Mouse (Mus musculus): Measurements from ENCODE around the gene Kcnab3.

Kcnab3 gene

DNA sequence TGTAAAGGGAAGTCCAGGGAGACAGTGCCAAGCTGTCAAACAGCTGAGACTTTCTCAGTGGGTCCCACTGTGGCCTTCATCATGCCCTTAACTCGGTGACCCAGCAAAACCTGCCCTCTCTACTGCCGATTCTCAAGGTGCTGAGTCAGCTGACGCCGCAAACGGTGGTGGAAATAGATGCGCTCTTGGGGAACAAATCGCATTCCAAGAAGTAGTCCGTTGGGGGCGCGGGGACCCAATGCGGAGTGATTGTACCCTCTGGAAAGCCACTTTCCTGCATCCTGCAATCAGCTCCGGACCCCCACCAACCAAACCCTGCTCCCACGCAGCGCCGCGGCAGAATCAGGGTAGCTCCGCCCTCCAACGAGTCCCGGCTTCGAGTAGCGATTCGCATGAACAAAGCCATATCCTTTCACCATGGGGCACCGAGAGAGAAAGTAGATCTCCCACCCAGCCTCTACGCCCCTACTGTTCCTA, 5.9 kb downstream of the Kcnab3 start:
- peak; percentile 80 for DNase-seq (ENCODE audit: low read depth, low spot score)

DNA sequence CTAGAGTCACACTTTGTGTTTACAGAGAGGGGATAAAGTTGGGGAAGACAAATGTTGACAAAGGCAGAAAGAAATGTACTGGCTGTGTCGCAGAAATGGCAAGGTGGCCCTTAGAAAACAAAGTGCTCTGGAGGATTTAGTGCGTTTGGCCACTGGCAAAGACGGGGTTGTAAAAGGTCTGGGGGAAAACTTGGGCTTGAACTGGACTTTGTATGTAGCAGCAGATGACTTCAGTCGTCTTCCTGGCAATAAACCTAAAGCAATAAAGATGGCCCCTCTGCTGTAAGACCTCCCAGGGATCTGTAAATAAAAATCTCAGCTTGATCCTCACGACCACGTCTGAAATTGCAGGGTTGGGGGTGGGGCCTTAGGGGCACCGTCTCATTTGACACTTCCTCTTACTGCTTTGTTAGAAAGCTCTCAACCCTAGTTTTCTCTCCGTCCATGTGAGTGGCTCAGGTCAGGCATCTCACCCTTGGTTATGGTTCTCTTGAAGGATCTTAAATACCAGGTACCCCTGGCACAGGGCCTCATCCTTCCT, 6.7 kb downstream of the Kcnab3 start:
- DNase-seq (ENCODE audit: low read depth, low spot score), result no peak

DNA sequence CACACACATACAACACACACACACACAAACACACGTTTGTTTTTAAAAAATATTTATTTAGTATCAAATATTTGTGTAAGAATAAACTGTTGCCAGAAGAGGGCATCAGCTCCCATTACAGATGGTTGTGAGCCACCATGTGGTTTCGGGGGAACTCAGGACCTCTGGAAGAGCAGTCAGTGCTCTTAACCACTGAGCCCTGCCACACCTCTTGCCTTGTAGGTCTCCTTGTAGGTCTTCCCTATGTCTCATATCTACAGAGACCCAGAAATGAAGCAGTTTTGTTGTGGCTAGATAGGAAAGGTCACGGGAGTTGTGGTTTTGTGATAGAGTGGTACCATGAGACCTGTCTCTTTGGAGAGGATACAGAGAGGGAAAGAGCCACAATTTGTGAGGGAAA, 7.9 kb downstream of the Kcnab3 start:
- DNase-seq (ENCODE audit: low read depth, low spot score), result peak; percentile 40

GRCm38 (mm10) chr11:69334796-69335195, 8.7 kb downstream of the Kcnab3 start:
- DNase-seq (ENCODE audit: low read depth, low spot score), result no peak

DNA sequence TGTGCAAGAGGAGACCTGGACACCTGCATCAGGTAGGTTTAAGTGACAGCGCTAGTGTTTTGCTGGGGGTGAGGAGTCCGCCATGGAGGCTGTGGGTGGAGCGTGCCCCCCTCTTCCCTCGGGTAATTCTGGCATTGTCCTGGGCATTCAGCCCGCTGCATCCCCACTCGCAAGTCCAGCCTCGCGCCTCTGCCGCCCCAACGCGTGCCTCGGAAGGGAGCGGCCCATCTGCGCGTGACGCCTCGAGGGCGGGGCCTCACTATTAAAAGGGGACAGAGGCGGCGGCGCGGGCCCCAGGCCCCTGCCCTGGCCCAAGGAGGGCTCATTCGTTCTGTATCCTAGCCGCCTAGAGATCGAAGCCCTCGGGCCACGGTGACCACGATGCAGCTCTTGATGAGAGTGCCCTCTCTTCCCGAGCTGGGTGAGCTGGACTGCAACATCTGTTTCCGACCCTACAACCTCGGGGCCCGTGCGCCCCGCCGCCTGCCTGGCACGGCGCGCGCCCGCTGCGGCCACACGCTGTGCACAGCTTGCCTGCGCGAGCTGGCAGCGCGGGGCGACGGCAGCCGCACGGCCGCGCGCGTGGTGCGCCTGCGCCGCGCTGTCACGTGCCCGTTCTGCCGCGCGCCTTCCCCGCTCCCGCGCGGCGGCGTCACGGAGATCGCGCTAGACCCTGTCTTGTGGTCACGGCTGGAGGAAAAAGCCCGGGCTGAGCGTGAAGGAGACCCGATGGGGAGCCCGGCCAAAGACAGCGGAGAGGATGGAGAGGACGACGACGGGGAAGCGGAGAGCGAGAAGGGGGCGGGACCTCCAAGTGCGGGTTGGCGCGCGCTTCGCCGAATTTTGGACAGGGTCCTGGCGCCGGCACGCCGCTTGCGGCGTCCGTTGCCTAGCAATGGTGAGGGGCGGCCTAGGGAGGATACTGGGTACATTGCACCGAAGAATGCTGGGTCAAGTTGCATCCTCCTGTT, 14.4 kb downstream of the Kcnab3 start, which contains the start of gene Rnf227:
Gene Rnf227, plus strand, starts transcription at position 301 of the 971 bp plus-strand sequence.
- DNase-seq (ENCODE audit: low read depth, low spot score), result peak; percentile 86

- DNase-seq (ENCODE audit: low read depth, low spot score), result no peak
Observed at GRCm38 (mm10) chr11:69346441-69346840, 20.4 kb downstream of the Kcnab3 start.

DNA sequence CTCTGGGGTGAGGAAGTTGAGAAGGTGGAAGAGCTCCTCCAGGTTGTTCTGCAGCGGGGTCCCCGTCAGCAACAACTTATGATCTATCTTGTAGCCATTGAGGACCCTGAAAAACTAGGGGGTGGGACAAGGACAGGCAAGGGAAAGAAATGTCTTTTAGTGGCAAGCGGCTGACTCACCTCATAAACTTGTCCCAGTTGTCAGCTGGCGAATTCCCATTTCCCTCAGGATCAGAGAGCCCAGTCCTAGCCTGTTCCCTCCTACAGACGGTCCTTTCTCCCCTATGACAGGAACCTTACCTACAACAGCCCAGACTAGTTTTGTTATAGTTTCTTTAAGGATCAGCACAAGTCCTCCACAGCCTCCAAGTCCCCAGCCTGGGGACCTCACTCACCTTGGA, 30.5 kb downstream of the Kcnab3 start:
- DNase-seq (ENCODE audit: low read depth, low spot score), result no peak

DNA sequence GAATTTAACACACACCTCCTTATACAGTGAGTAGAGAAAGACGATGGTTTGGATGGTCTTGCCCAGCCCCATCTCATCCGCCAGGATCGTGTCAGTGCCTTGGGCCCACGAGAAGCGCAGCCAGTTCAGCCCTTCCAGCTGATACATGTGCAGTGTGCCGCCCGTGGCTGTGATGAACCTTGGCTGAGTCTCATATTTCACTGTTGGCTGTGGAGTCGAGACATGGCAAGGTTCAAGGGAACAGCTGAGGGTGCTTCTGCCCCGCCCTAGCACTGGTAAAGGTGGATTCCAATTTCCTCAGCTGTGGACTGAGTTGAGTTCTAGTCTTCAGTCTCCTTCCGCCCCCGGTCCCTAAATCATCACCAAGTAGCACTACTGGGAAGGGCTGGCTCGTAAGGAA, 31.6 kb downstream of the Kcnab3 start:
- DNase-seq (ENCODE audit: low read depth, low spot score), result no peak

- no peak for DNase-seq (ENCODE audit: low read depth, low spot score)
Observed at GRCm38 (mm10) chr11:69362021-69362420, 36.0 kb downstream of the Kcnab3 start.

GRCm38 (mm10) chr11:69362479-69362878, 36.4 kb downstream of the Kcnab3 start:
- no peak for DNase-seq (ENCODE audit: low read depth, low spot score)

DNA sequence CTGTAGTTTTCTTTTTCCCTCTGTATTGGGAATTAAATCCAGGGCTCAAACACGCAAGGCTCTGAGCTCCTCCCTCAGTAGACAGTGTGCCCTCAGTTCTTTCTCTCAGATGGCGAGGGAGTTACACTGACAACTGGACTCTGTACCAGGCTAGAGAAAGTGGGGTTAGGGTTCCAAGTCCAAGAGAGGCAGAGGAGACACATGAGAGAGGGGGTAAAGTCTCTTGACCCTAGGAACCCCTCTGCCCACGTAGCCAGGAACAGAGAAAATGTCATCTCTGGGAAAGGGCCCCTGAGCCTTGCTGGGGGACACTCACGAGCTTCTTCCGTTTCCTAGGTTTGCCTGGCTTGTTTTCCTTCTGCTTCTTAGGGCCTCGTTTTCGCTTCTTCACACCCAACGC, 38.3 kb downstream of the Kcnab3 start:
- no peak for DNase-seq (ENCODE audit: low read depth, low spot score)

DNA sequence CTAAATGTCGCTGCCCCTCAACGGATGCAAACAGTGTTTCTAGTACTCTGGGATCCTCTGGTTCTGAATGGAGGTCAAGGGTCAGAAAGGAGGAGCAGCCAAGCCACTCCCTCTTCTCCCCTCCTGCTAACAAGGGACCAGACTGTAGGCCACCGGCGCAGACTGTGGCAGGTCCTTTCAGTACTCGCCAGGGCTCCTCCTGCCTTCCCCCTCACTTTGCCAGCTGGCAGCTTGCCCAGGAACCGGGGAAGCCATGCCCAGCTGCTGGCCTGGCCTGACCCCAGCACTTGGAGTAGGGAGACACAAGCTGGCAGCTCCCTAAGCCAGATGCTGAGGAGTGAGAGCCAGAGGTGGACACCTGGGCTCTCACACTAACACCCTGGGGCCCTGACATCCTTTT, 38.9 kb downstream of the Kcnab3 start:
- no peak for DNase-seq (ENCODE audit: low read depth, low spot score)

DNA sequence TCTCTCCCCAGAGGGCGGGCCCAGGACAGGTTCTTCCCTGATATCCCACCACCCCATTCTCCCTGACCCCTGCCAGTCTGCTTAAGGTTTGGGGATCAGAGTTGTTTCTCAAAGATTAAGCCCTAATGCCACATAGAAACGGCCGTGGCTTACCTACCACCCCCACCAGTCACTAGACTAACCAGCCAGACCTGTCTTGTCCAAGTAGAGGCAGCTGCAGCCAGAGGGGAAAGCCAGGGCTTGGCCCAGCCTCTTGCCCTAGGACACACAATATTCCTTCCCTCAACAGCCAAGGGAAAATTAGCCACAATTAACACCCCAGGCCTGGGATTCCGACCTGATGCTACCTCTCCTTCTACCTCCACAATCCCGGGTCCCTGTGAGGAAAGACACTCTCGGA, 39.7 kb downstream of the Kcnab3 start:
- DNase-seq (ENCODE audit: low read depth, low spot score), result peak; percentile 38

- peak; percentile 98 for DNase-seq (ENCODE audit: low read depth, low spot score)
Observed at GRCm38 (mm10) chr11:69366157-69366854, 40.2 kb downstream of the Kcnab3 start.

DNA sequence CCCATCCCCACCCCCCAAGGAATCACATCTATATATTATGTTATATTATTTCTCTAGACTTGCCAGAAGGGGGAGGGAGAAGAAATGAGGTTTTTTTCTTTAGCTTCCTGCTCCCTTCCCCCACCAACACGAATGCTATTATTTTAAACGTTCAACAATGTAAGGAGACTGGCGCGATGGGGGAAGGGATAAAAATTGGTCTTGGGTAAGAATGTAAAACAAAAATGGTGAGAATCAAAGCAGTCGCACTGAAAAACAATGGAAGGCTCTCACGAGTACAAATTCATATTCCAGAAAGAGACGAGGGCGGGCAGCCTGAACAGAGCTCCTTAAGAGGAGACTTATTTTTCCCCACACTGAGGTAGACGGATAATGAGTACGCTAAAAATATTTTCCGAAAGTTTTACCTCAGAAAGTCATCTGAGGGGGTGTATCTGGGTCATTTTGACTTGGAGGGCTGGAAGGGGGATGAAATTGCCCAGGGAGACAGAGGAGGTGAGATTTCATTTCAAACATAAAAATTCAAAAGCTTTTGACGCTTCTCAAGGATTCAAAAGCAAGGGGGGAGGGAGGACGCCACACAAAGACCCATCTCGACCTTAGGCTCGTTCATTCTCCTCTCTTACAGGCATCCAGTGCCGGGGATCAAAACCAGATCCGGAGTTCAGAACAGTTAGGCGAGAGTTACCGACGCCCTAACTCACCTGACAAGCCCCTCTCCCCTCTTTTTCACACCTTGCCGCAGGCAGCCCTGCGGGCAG, 41.0 kb downstream of the Kcnab3 start:
- DNase-seq (ENCODE audit: low read depth, low spot score), result peak; percentile 74

GRCm38 (mm10) chr11:69367616-69368355, 41.7 kb downstream of the Kcnab3 start:
- peak; percentile 48 for DNase-seq (ENCODE audit: low read depth, low spot score)

- peak; percentile 63 for DNase-seq (ENCODE audit: low read depth, low spot score)
Observed at GRCm38 (mm10) chr11:69368356-69369214, 42.5 kb downstream of the Kcnab3 start.

- peak; percentile 40 for DNase-seq (ENCODE audit: low read depth, low spot score)
Observed at GRCm38 (mm10) chr11:69369215-69369989, 43.3 kb downstream of the Kcnab3 start, which contains the start of gene Chd3. Gene Chd3 (minus strand): TSS chr11:69369406.
